In the genomic region with DNA sequence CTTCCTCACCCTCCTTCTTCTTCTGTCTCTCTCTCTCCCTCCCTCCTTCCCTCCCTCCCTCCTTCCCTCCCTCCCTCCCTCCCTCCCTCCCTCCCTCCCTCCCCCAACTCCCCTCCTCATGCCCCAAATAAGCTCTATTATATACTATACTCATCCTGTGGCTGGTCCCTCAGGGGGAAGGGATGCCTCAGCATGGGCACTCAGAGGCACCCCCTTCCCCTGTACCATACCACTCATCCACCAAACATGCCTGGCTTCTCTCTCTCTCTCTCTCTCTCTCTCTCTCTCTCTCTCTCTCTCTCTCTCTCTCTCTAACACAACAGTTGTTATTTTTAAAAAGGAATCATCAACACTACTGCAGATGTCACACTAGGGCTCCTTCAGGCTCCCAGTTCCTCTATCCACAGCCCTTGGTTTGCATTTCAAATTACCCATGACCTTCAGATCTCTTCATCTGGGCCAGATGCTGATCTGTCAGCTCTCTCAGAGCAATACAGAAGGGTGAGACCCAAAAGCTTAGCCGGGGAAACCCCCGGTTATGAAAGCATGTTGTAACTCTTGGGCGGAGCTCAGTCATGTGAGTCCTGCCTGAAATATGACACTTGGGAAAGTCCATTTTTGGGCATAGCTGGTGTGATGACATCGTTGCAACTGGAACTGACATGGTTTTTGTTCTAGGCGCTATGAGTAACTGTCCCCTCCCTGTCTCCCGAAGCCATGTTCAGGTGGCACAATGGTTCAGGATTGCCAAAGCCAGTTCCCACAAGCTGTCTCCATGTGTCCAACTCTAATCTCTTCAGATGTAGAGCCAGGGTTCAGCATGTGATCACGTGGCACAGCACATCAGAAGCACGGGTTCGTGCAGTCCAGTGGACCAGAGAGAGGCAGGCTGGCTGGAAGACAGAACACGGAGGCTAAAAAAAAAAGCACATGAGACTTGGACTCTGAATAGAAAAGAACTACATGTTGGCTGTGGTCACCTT, we compare ENCODE assay signal across 9 mouse cellular contexts. TPM values are rescaled to one million over a fixed set of nuclear protein-coding genes. Genes with fewer than 3 reads are reported as not detected.
DNase-seq lines count a peak whose midpoint lies in the region; ATAC-seq and TF ChIP-seq lines count a peak whose summit lies in the region.
"Had no signal": no experiment of that assay in that cellular context is flagged by ENCODE, and none has a peak within 500 bp of the region (broad histone marks: within the 10 kb centered on the region; RNA-seq: fewer than 3 reads in every experiment).

No protein-coding gene starts in this region.

- no peak for TF ChIP-seq POLR2A in spleen, adult 2 months (IDR thresholded peaks at IDR 0.05; ENCODE audit: low read depth, low read length)

- no peak overlapping the region for H3K4me2 ChIP-seq in heart, embryonic 11.5 days
- no peak overlapping the region for H3K4me2 ChIP-seq in midbrain, embryonic 16.5 days (ENCODE audit: low read length)
- H3K4me2 ChIP-seq: liver, embryonic 13.5 days had no signal

- no peak for TF ChIP-seq CTCF in Patski (IDR thresholded peaks at IDR 0.05)
- no peak for TF ChIP-seq CTCF in spleen, adult 2 months (IDR thresholded peaks at IDR 0.05; ENCODE audit: extremely low read depth, insufficient read depth, insufficient read length, insufficient replicate concordance)

- in situ Hi-C loops in Patski (cut with MboI; ENCODE audit: low pct_unique_long_range_greater_than_20kb): no loop called here

- H3K36me3 ChIP-seq in heart, embryonic 11.5 days (ENCODE audit: control insufficient read depth, insufficient read depth, low read length): no peaks in the 10 kb centered on the region
- H3K36me3 ChIP-seq in spleen, adult 2 months (ENCODE audit: control insufficient read depth, insufficient read depth, low read length): no peaks in the 10 kb centered on the region
- H3K36me3 ChIP-seq in midbrain, embryonic 16.5 days (ENCODE audit: control insufficient read depth, insufficient read depth, low read length): no peaks in the 10 kb centered on the region
- H3K36me3 ChIP-seq: liver, embryonic 13.5 days had no signal

- no peaks in the 10 kb centered on the region for H3K27me3 ChIP-seq in heart, embryonic 11.5 days (ENCODE audit: control insufficient read depth, insufficient read depth, low read length)
- no peaks in the 10 kb centered on the region for H3K27me3 ChIP-seq in Patski
- H3K27me3 ChIP-seq in spleen, adult 2 months (ENCODE audit: control insufficient read depth, insufficient read depth, low read length): no peaks in the 10 kb centered on the region
- no peaks in the 10 kb centered on the region for H3K27me3 ChIP-seq in midbrain, embryonic 16.5 days (ENCODE audit: control insufficient read depth, insufficient read depth, low read depth, low read length)
- H3K27me3 ChIP-seq: liver, embryonic 13.5 days had no signal

- CTCF ChIA-PET in Patski (lab: Charles Lee): no interaction called here

- no peak overlapping the region for H3K27ac ChIP-seq in heart, embryonic 11.5 days (ENCODE audit: low read depth, low read length)
- peak overlapping the region; percentile 67 for H3K27ac ChIP-seq in spleen, adult 2 months (ENCODE audit: insufficient read depth, low read length)
- no peak overlapping the region for H3K27ac ChIP-seq in midbrain, embryonic 16.5 days (ENCODE audit: low read length)
- H3K27ac ChIP-seq: liver, embryonic 13.5 days had no signal

- POLR2A ChIA-PET in Patski (lab: Charles Lee): interaction anchor here (0.9 kb wide), 1 partner anchor 42 kb away, joined by 3 read pairs; no protein-coding TSS in a partner anchor

- H3K9ac ChIP-seq in heart, embryonic 11.5 days (ENCODE audit: low read depth, low read length): no peak overlapping the region
- H3K9ac ChIP-seq in midbrain, embryonic 16.5 days (ENCODE audit: low read depth, low read length): no peak overlapping the region
- H3K9ac ChIP-seq: liver, embryonic 13.5 days had no signal

- H3K4me3 ChIP-seq in heart, embryonic 11.5 days (ENCODE audit: low read depth, low read length): no peak overlapping the region
- H3K4me3 ChIP-seq in spleen, adult 2 months (ENCODE audit: extremely low read depth, insufficient read depth, insufficient read length): no peak overlapping the region
- no peak overlapping the region for H3K4me3 ChIP-seq in midbrain, embryonic 16.5 days (ENCODE audit: low read depth, low read length)
- H3K4me3 ChIP-seq: liver, embryonic 13.5 days had no signal

- ATAC-seq in heart, embryonic 11.5 days (replicated peaks; ENCODE audit: insufficient number of reproducible peaks, low FRiP score, low TSS enrichment): no peak
- peak; percentile 93 for ATAC-seq in Patski
- no peak for ATAC-seq in midbrain, embryonic 16.5 days

- peak; percentile 83 to 90 for DNase-seq in heart, adult 18-20 months
- peak; percentile 93 for DNase-seq in Patski (ENCODE audit: low read depth, low spot score)
- DNase-seq in heart, adult 8-10 months (ENCODE audit: low spot score): peak; percentile 84
- DNase-seq in lung, adult 18-20 months: peak; percentile 87 to 91
- peak; percentile 83 to 97 for DNase-seq in spleen, adult 2 months (ENCODE audit: low read depth in 1 of 2, low spot score in 2 of 2)
- DNase-seq in left cerebral cortex, adult 8-10 months (ENCODE audit: low spot score in 2 of 2): no peak
- DNase-seq: liver, embryonic 13.5 days had no signal

- H3K4me1 ChIP-seq in heart, embryonic 11.5 days (ENCODE audit: control insufficient read depth, insufficient read depth, low read length): no peaks in the 10 kb centered on the region
- peaks cover 13% of the 10 kb centered on the region; the same call in 1 of the 2 replicates for H3K4me1 ChIP-seq in spleen, adult 2 months (ENCODE audit: control insufficient read depth, insufficient read depth, insufficient read length)
- H3K4me1 ChIP-seq in midbrain, embryonic 16.5 days (ENCODE audit: control insufficient read depth, insufficient read depth, low read length): no peaks in the 10 kb centered on the region

- WGBS in heart, embryonic 11.5 days (ENCODE audit: insufficient replicate concordance): 76% methylated on average over 10 of the region's 10 CpGs
- 18% methylated on average over 10 of the region's 10 CpGs for WGBS in spleen, adult 2 months
- WGBS in midbrain, embryonic 16.5 days: 72% methylated on average over 10 of the region's 10 CpGs

- no peaks in the 10 kb centered on the region for H3K9me3 ChIP-seq in heart, embryonic 11.5 days (replicated peaks; ENCODE audit: control insufficient read depth, low read length)
- H3K9me3 ChIP-seq in midbrain, embryonic 16.5 days (replicated peaks; ENCODE audit: control insufficient read depth, low read length, poor library complexity, severe bottlenecking): no peaks in the 10 kb centered on the region
- H3K9me3 ChIP-seq: liver, embryonic 13.5 days had no signal

RNA-seq across cellular contexts. Expression of gene Ets2, which starts 26.9 kb away (rescaled TPM):
- 10 to 100 TPM; 44.7 to 51.2 TPM for total RNA-seq in heart, adult 18-20 months (2021)
- polyA plus RNA-seq in heart, embryonic 11.5 days (2014; fragmentation: Nextera tagmentation; extraction: Ambion mirVana): 26.8 and 45.4 TPM in 2 replicates
- 37.0 TPM for polyA plus RNA-seq in Patski (2021)
- 10 to 100 TPM; 59.7 to 95.7 (median 76.1) TPM for total RNA-seq in heart, adult 8-10 months (2022)
- 31.8 and 40.7 TPM in 2 replicates for polyA plus RNA-seq in spleen, adult 2 months (2012; rRNA removed)
- 10 to 100 TPM; 70.6 to 77.0 (median 74.1) TPM for total RNA-seq in left cerebral cortex, adult 8-10 months (2022)
- polyA plus RNA-seq in midbrain, embryonic 16.5 days (2015; fragmentation: Nextera tagmentation; extraction: Ambion mirVana): 21.2 and 21.9 TPM in 2 replicates

Comparison
In these comparisons a context has a peak if more than half of its experiments do, and no peak if none do; other contexts are left out.
1. DNase-seq: peak in heart, adult 18-20 months (2 of 2), Patski (single experiment), heart, adult 8-10 months (single experiment), lung, adult 18-20 months (2 of 2) and spleen, adult 2 months (2 of 2); none in left cerebral cortex, adult 8-10 months (0 of 2).